In genomic region chr17:83397571-83398100, GRCm38 (mm10) we compare ENCODE assay signal across 8 mouse cellular contexts. TPM values are rescaled to one million over a fixed set of nuclear protein-coding genes. Genes with fewer than 3 reads are reported as not detected.
DNase-seq lines count a peak whose midpoint lies in the region; ATAC-seq and TF ChIP-seq lines count a peak whose summit lies in the region.

No protein-coding gene starts in this region.

- peaks cover 17% of the 10 kb centered on the region for H3K79me2 ChIP-seq in liver, adult 2 months (ENCODE audit: control insufficient read depth, insufficient read depth, low read length)

- no peaks in the 10 kb centered on the region for H3K27me3 ChIP-seq in liver, adult 2 months (ENCODE audit: control insufficient read depth, insufficient read depth, low read length)
- no peaks in the 10 kb centered on the region for H3K27me3 ChIP-seq in heart, embryonic 11.5 days (ENCODE audit: control insufficient read depth, insufficient read depth, low read length)
- H3K27me3 ChIP-seq in limb, embryonic 13.5 days: no peaks in the 10 kb centered on the region
- no peaks in the 10 kb centered on the region for H3K27me3 ChIP-seq in neural tube, embryonic 13.5 days

- H3K36me3 ChIP-seq in liver, adult 2 months (ENCODE audit: control insufficient read depth, insufficient read depth, low read length): no peaks in the 10 kb centered on the region
- H3K36me3 ChIP-seq in heart, embryonic 11.5 days (ENCODE audit: control insufficient read depth, insufficient read depth, low read length): no peaks in the 10 kb centered on the region
- no peaks in the 10 kb centered on the region for H3K36me3 ChIP-seq in limb, embryonic 13.5 days
- H3K36me3 ChIP-seq in neural tube, embryonic 13.5 days: no peaks in the 10 kb centered on the region

- H3K9ac ChIP-seq in liver, adult 2 months (ENCODE audit: low read depth, low read length): no peak overlapping the region
- H3K9ac ChIP-seq in heart, embryonic 11.5 days (ENCODE audit: low read depth, low read length): peak overlapping the region; percentile 40; the same call in 1 of the 2 replicates
- H3K9ac ChIP-seq in limb, embryonic 13.5 days: no peak overlapping the region
- H3K9ac ChIP-seq in neural tube, embryonic 13.5 days: no peak overlapping the region

- DNase-seq in liver, adult 2 months (ENCODE audit: extremely low read depth, low read depth, low spot score): peak; percentile 19
- DNase-seq in liver (no peak), MN1 (ENCODE audit: low spot score) (no peak)
- no peak for DNase-seq in urinary bladder, postnatal 36 days (ENCODE audit: low spot score in 2 of 2)
- DNase-seq in cerebellum, adult 11-12 months: no peak

- TF ChIP-seq POLR2A in liver, adult 2 months (IDR thresholded peaks at IDR 0.05; ENCODE audit: extremely low read depth, insufficient read depth, low read length): no peak

- 64% methylated on average over 6 of the region's 6 CpGs for whole genome bisulfite sequencing in liver, adult 2 months
- 24% methylated on average over 6 of the region's 6 CpGs for WGBS in heart, embryonic 11.5 days (ENCODE audit: insufficient replicate concordance)
- 53% methylated on average over 6 of the region's 6 CpGs for WGBS in limb, embryonic 13.5 days
- 66% methylated on average over 6 of the region's 6 CpGs for WGBS in neural tube, embryonic 13.5 days

- peak overlapping the region; percentile 29; the same call in 1 of the 2 replicates for H3K4me2 ChIP-seq in heart, embryonic 11.5 days
- H3K4me2 ChIP-seq in limb, embryonic 13.5 days (replicated peaks): no peak overlapping the region
- H3K4me2 ChIP-seq in neural tube, embryonic 13.5 days: no peak overlapping the region

- no peak for ATAC-seq in heart, embryonic 11.5 days (replicated peaks; ENCODE audit: insufficient number of reproducible peaks, low FRiP score, low TSS enrichment)
- no peak for ATAC-seq in limb, embryonic 13.5 days (ENCODE audit: low FRiP score, low read depth)
- no peak for ATAC-seq in neural tube, embryonic 13.5 days (ENCODE audit: low read depth)

- no peak for TF ChIP-seq CTCF in liver, adult 2 months (IDR thresholded peaks at IDR 0.05; ENCODE audit: low read depth, low read length)

- H3K4me1 ChIP-seq in liver, adult 2 months (ENCODE audit: control insufficient read depth, insufficient read depth, low read length): peaks cover 2% of the 10 kb centered on the region; the same call in 1 of the 2 replicates
- H3K4me1 ChIP-seq in heart, embryonic 11.5 days (ENCODE audit: control insufficient read depth, insufficient read depth, low read length): peaks cover 17% of the 10 kb centered on the region
- peaks cover 16% of the 10 kb centered on the region for H3K4me1 ChIP-seq in limb, embryonic 13.5 days
- no peaks in the 10 kb centered on the region; the same call in 1 of the 2 replicates for H3K4me1 ChIP-seq in neural tube, embryonic 13.5 days (replicated peaks)

- H3K4me3 ChIP-seq in liver, adult 2 months (ENCODE audit: insufficient read depth, low read depth, low read length): no peak overlapping the region
- H3K4me3 ChIP-seq in heart, embryonic 11.5 days (ENCODE audit: low read depth, low read length): no peak overlapping the region
- H3K4me3 ChIP-seq in limb, embryonic 13.5 days: no peak overlapping the region
- no peak overlapping the region for H3K4me3 ChIP-seq in neural tube, embryonic 13.5 days

- H3K9me3 ChIP-seq in heart, embryonic 11.5 days (replicated peaks; ENCODE audit: control insufficient read depth, low read length): no peaks in the 10 kb centered on the region
- H3K9me3 ChIP-seq in limb, embryonic 13.5 days: no peaks in the 10 kb centered on the region
- H3K9me3 ChIP-seq in neural tube, embryonic 13.5 days: no peaks in the 10 kb centered on the region

- H3K27ac ChIP-seq in liver, adult 2 months (replicated peaks; ENCODE audit: insufficient read depth, low read depth, low read length): peak overlapping the region; percentile 24
- H3K27ac ChIP-seq in heart, embryonic 11.5 days (ENCODE audit: low read depth, low read length): peak overlapping the region; percentile 76
- H3K27ac ChIP-seq in limb, embryonic 13.5 days: 0 out of 2 replicates have a peak overlapping the region, but pooled peaks have one; percentile 4
- H3K27ac ChIP-seq in neural tube, embryonic 13.5 days (replicated peaks): 0 out of 2 replicates have a peak overlapping the region, but pooled peaks have one; percentile 35

RNA-seq across cellular contexts. Expression of gene Eml4, which starts 46.9 kb away (rescaled TPM):
- 8.1 and 8.9 TPM in 2 replicates for total RNA-seq in liver, adult 2 months (2014; rRNA removed)
- 3.2 and 4.1 TPM in 2 replicates for polyA plus RNA-seq in liver, adult 2 months (2012; rRNA removed)
- polyA plus RNA-seq in heart, embryonic 11.5 days (2014; fragmentation: Nextera tagmentation; extraction: Ambion mirVana): 24.4 and 35.0 TPM in 2 replicates
- polyA plus RNA-seq in limb, embryonic 13.5 days (2015; fragmentation: Nextera tagmentation; extraction: Ambion mirVana): 42.1 and 46.8 TPM in 2 replicates
- 31.6 and 37.6 TPM in 2 replicates for polyA plus RNA-seq in neural tube, embryonic 13.5 days (2015; fragmentation: Nextera tagmentation; extraction: Ambion mirVana)

Comparison
In these comparisons a context has a peak if more than half of its experiments do, and no peak if none do; other contexts are left out.
1. H3K27ac ChIP-seq: peak in every context shown above with its lines; median percentile 76 in heart, embryonic 11.5 days; 35 in neural tube, embryonic 13.5 days; 24 in liver, adult 2 months; 4 in limb, embryonic 13.5 days.